Mouse (Mus musculus): ENCODE measurements around the gene Exoc6.
"Not testable (repeated sequence)": the region's sequence is repeated elsewhere in the genome, so short reads cannot be mapped to it uniquely, and the experiment has no call there.

The Exoc6 gene

GRCm38 (mm10) chr19:37537717-37538116 lies 12.5 kb upstream of the Exoc6 start:
- DNase-seq (ENCODE audit: low spot score) = no peak

GRCm38 (mm10) chr19:37540201-37540600 lies 10.0 kb upstream of the Exoc6 start:
- DNase-seq (ENCODE audit: low spot score) = no peak

- no peak for DNase-seq (ENCODE audit: low spot score)
These were observed 6.5 kb upstream of the Exoc6 start for GRCm38 (mm10) chr19:37543537-37544326.

GRCm38 (mm10) chr19:37544476-37544875 lies 5.7 kb upstream of the Exoc6 start:
- DNase-seq (ENCODE audit: low spot score) = no peak

GRCm38 (mm10) chr19:37545231-37545630 lies 5.0 kb upstream of the Exoc6 start:
- no peak for DNase-seq (ENCODE audit: low spot score)

- DNase-seq (ENCODE audit: low spot score) = no peak
These were observed 4.5 kb upstream of the Exoc6 start for GRCm38 (mm10) chr19:37545725-37546124.

- no peak for DNase-seq (ENCODE audit: low spot score)
These were observed 3.4 kb upstream of the Exoc6 start for GRCm38 (mm10) chr19:37546776-37547175.

GRCm38 (mm10) chr19:37551040-37551566 lies 885 bp downstream of the Exoc6 start:
- DNase-seq (ENCODE audit: low spot score) = no peak

GRCm38 (mm10) chr19:37553376-37554265 lies 3.4 kb downstream of the Exoc6 start:
- DNase-seq (ENCODE audit: low spot score) = no peak

- not testable (repeated sequence) for DNase-seq (ENCODE audit: low spot score)
These were observed 4.0 kb downstream of the Exoc6 start for GRCm38 (mm10) chr19:37554266-37554650.

- no peak for DNase-seq (ENCODE audit: low spot score)
These were observed 5.8 kb downstream of the Exoc6 start for GRCm38 (mm10) chr19:37555863-37556566.

GRCm38 (mm10) chr19:37557898-37558297 lies 7.7 kb downstream of the Exoc6 start:
- DNase-seq (ENCODE audit: low spot score) = no peak

GRCm38 (mm10) chr19:37559286-37560079 lies 9.3 kb downstream of the Exoc6 start:
- DNase-seq (ENCODE audit: low spot score) = no peak

GRCm38 (mm10) chr19:37560080-37560427 lies 9.8 kb downstream of the Exoc6 start:
- no peak for DNase-seq (ENCODE audit: low spot score)

GRCm38 (mm10) chr19:37561106-37561892 lies 11.1 kb downstream of the Exoc6 start:
- DNase-seq (ENCODE audit: low spot score) = no peak

GRCm38 (mm10) chr19:37563763-37564162 lies 13.5 kb downstream of the Exoc6 start:
- no peak for DNase-seq (ENCODE audit: low spot score)

- DNase-seq (ENCODE audit: low spot score) = no peak
These were observed 15.6 kb downstream of the Exoc6 start for GRCm38 (mm10) chr19:37565806-37566205.

GRCm38 (mm10) chr19:37569186-37569754 lies 19.1 kb downstream of the Exoc6 start:
- no peak for DNase-seq (ENCODE audit: low spot score)

GRCm38 (mm10) chr19:37570966-37571718 lies 20.9 kb downstream of the Exoc6 start:
- DNase-seq (ENCODE audit: low spot score) = no peak

- DNase-seq (ENCODE audit: low spot score) = no peak
These were observed 24.6 kb downstream of the Exoc6 start for GRCm38 (mm10) chr19:37574802-37575201.
